Mouse (Mus musculus) naive thymus-derived CD4-positive, alpha-beta T cell, adult 2 months (primary cell): ENCODE measurements around the gene Agbl3.

ENCODE experiments used
- DNase-seq: peaks from one replicate; pipeline ENCODE4 v3.0.0-alpha.2; 2011; ENCODE audit warnings: low read depth

Gene Agbl3

GRCm38 (mm10) chr6:34780231-34780942 lies at the start of gene Agbl3:
Gene Agbl3 (plus strand): TSS chr6:34780432.
- peak; percentile 96 for DNase-seq

GRCm38 (mm10) chr6:34731007-34731406 lies 49.2 kb upstream of the Agbl3 start:
- DNase-seq: no peak

GRCm38 (mm10) chr6:34731529-34731928 lies 48.7 kb upstream of the Agbl3 start:
- no peak for DNase-seq

GRCm38 (mm10) chr6:34734940-34735695 lies 45.1 kb upstream of the Agbl3 start:
- DNase-seq: no peak

- no peak for DNase-seq
These were observed 43.3 kb upstream of the Agbl3 start for GRCm38 (mm10) chr6:34736934-34737333.

GRCm38 (mm10) chr6:34743946-34744345 lies 36.3 kb upstream of the Agbl3 start:
- no peak for DNase-seq

GRCm38 (mm10) chr6:34747846-34748245 lies 32.4 kb upstream of the Agbl3 start:
- no peak for DNase-seq

GRCm38 (mm10) chr6:34748566-34748965 lies 31.7 kb upstream of the Agbl3 start:
- DNase-seq: no peak

GRCm38 (mm10) chr6:34749526-34749925 lies 30.7 kb upstream of the Agbl3 start:
- no peak for DNase-seq

- no peak for DNase-seq
These were observed 29.6 kb upstream of the Agbl3 start for GRCm38 (mm10) chr6:34750487-34751120.

- DNase-seq: no peak
These were observed 28.6 kb upstream of the Agbl3 start for GRCm38 (mm10) chr6:34751625-34752024.

- DNase-seq: peak; percentile 45
These were observed 25.8 kb upstream of the Agbl3 start for GRCm38 (mm10) chr6:34754448-34754847.

GRCm38 (mm10) chr6:34758340-34758739 lies 21.9 kb upstream of the Agbl3 start:
- no peak for DNase-seq

- DNase-seq: peak; percentile 60
These were observed 20.2 kb upstream of the Agbl3 start for GRCm38 (mm10) chr6:34760023-34760422.

GRCm38 (mm10) chr6:34765721-34766120 lies 14.5 kb upstream of the Agbl3 start:
- DNase-seq: no peak

- DNase-seq: no peak
These were observed 10.2 kb upstream of the Agbl3 start for GRCm38 (mm10) chr6:34769984-34770383.

- DNase-seq: no peak
These were observed 9.7 kb upstream of the Agbl3 start for GRCm38 (mm10) chr6:34770491-34770890.

GRCm38 (mm10) chr6:34776396-34776795 lies 3.8 kb upstream of the Agbl3 start:
- no peak for DNase-seq

GRCm38 (mm10) chr6:34777094-34777493 lies 3.1 kb upstream of the Agbl3 start:
- no peak for DNase-seq

- peak; percentile 47 for DNase-seq
These were observed 2.1 kb upstream of the Agbl3 start for GRCm38 (mm10) chr6:34777981-34778668.

- no peak for DNase-seq
These were observed 684 bp downstream of the Agbl3 start for GRCm38 (mm10) chr6:34780943-34781289.

GRCm38 (mm10) chr6:34782493-34782892 lies 2.3 kb downstream of the Agbl3 start:
- no peak for DNase-seq
